Mouse (Mus musculus): ENCODE results near the gene Pfn2. TPM values are rescaled to one million over a fixed set of nuclear protein-coding genes. Genes with fewer than 3 reads are reported as not detected.

The Pfn2 gene
- polyA plus RNA-seq (2015; fragmentation: Nextera tagmentation; extraction: Ambion mirVana), result 4.3 and 5.0 TPM in 2 replicates

GRCm38 (mm10) chr3:57847760-57848185, at the start of gene Pfn2:
Gene Pfn2, minus strand, starts transcription at chr3:57848079.
- H3K4me2 ChIP-seq (ENCODE audit: low read depth, low read length), result peak within 1 kb of the TSS; percentile 93
- ATAC-seq (peak; percentile 80), DNase-seq (peak; percentile 62)
- no peak within 1 kb of the TSS for H3K27ac ChIP-seq (ENCODE audit: low read depth)
- H3K9me3 ChIP-seq (ENCODE audit: low read length), result no peaks in the 10 kb centered on the region
- no peaks in the 10 kb centered on the region for H3K36me3 ChIP-seq (replicated peaks; ENCODE audit: insufficient read depth, low read length)
- no peaks in the 10 kb centered on the region for H3K4me1 ChIP-seq (ENCODE audit: insufficient read depth)
- H3K9ac ChIP-seq (replicated peaks), result peak within 1 kb of the TSS; percentile 61
- TF ChIP-seq EP300 (IDR thresholded peaks at IDR 0.05; ENCODE audit: low read depth) (no peak), CTCF (IDR thresholded peaks at IDR 0.05; ENCODE audit: low read depth) (no peak)
- WGBS (ENCODE audit: insufficient replicate concordance), result 2% methylated on average over 35 of the region's 52 CpGs
- H3K27me3 ChIP-seq (ENCODE audit: insufficient read depth, low read length), result no peaks in the 10 kb centered on the region
- peak within 1 kb of the TSS; percentile 59 for H3K4me3 ChIP-seq (ENCODE audit: low read depth, low read length)

DNA sequence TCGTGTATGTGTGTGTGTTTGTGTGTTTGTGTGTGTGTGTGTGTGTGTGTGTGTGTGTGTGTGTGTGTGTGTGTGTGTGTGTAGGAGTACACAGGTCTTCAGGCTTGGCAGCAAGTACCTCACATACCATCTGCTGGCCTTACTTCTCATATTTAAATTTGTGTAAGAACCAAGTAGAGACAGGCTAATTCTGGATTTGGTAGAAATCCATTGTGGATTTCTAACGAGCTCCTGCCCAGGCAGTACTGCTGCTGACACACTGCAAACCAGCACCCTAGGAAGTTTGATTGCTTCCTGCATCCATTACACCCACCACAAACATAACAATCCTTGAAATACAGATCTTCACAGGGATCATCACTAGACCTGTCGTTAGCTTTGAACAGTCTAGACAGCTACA, 35.1 kb upstream of the Pfn2 start:
- Histone ChIP-seq H3K9ac (replicated peaks) (no peak overlapping the region), H3K27ac (ENCODE audit: low read depth) (no peak overlapping the region), H3K36me3 (replicated peaks; ENCODE audit: insufficient read depth, low read length) (no peaks in the 10 kb centered on the region), H3K4me1 (ENCODE audit: insufficient read depth) (no peaks in the 10 kb centered on the region), H3K4me2 (ENCODE audit: low read depth, low read length) (no peak overlapping the region), H3K9me3 (ENCODE audit: low read length) (no peaks in the 10 kb centered on the region), H3K4me3 (ENCODE audit: low read depth, low read length) (no peak overlapping the region), H3K27me3 (ENCODE audit: insufficient read depth, low read length) (no peaks in the 10 kb centered on the region)
- WGBS (ENCODE audit: insufficient replicate concordance), result 55% methylated on average over 3 of the region's 3 CpGs
- ATAC-seq (no peak), DNase-seq (no peak)
- TF ChIP-seq CTCF (IDR thresholded peaks at IDR 0.05; ENCODE audit: low read depth) (no peak), EP300 (IDR thresholded peaks at IDR 0.05; ENCODE audit: low read depth) (no peak)

GRCm38 (mm10) chr3:57846912-57847759, 743 bp downstream of the Pfn2 start:
- TF ChIP-seq EP300 (IDR thresholded peaks at IDR 0.05; ENCODE audit: low read depth) (no peak), CTCF (IDR thresholded peaks at IDR 0.05; ENCODE audit: low read depth) (no peak)
- Histone ChIP-seq H3K4me3 (ENCODE audit: low read depth, low read length) (peak overlapping the region; percentile 59), H3K36me3 (replicated peaks; ENCODE audit: insufficient read depth, low read length) (no peaks in the 10 kb centered on the region), H3K9ac (replicated peaks) (peak overlapping the region; percentile 61), H3K4me1 (ENCODE audit: insufficient read depth) (no peaks in the 10 kb centered on the region), H3K27me3 (ENCODE audit: insufficient read depth, low read length) (no peaks in the 10 kb centered on the region), H3K9me3 (ENCODE audit: low read length) (no peaks in the 10 kb centered on the region), H3K27ac (ENCODE audit: low read depth) (no peak overlapping the region), H3K4me2 (ENCODE audit: low read depth, low read length) (peak overlapping the region; percentile 93)
- under 1% methylated on average over 44 of the region's 104 CpGs for WGBS (ENCODE audit: insufficient replicate concordance)
- DNase-seq, result peak; percentile 75
- ATAC-seq, result peak; percentile 90

GRCm38 (mm10) chr3:57846662-57846911, 1.3 kb downstream of the Pfn2 start:
- Histone ChIP-seq H3K36me3 (replicated peaks; ENCODE audit: insufficient read depth, low read length) (no peaks in the 10 kb centered on the region), H3K4me2 (ENCODE audit: low read depth, low read length) (peak overlapping the region; percentile 93), H3K27ac (ENCODE audit: low read depth) (no peak overlapping the region), H3K9me3 (ENCODE audit: low read length) (no peaks in the 10 kb centered on the region), H3K4me3 (ENCODE audit: low read depth, low read length) (peak overlapping the region; percentile 59), H3K4me1 (ENCODE audit: insufficient read depth) (no peaks in the 10 kb centered on the region), H3K9ac (replicated peaks) (peak overlapping the region; percentile 61), H3K27me3 (ENCODE audit: insufficient read depth, low read length) (no peaks in the 10 kb centered on the region)
- ATAC-seq (no peak), DNase-seq (no peak)
- 10% methylated on average over 9 of the region's 9 CpGs for WGBS (ENCODE audit: insufficient replicate concordance)
- TF ChIP-seq EP300 (IDR thresholded peaks at IDR 0.05; ENCODE audit: low read depth) (no peak), CTCF (IDR thresholded peaks at IDR 0.05; ENCODE audit: low read depth) (no peak)

DNA sequence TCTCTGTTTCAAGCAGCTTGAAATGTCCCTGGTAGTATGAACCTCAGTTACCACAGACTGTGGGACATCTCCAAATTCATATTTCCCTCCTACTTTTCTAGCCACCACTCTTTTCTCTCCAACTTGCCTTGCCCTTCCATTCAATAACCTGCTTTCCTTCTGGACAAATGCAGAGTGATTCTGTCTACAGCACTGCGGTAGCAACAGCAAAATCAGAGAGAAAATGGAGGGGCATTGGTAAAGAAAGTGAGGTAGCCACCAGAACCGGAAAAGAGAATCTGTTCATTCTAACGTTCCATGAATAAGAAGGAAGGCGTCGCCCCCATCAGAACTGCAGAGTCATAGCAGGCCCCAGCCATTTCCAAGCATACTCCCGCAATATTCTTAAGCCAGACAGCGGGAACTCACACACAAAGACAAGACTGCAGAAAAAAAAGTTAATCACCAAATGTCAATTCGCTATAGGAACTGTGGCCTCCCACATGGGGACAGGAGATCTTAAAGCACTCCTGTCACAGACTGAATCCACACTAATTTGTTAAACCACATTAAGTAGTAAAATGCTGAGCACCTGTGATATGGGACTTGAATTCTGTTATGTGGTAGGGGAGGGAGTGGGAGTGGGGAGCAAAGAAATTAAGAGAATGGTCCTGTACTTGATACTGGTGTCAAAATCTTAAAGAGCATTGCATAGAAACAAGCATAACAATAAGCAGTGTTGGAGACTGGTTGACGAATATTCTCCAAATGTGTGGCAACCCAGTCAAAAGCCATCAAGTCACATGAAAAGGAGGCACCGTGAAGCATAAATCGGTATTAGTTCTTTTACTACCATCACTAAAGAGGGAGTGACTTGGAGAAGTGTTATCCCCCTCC, 1.9 kb downstream of the Pfn2 start:
- no peaks in the 10 kb centered on the region for H3K27me3 ChIP-seq (ENCODE audit: insufficient read depth, low read length)
- H3K4me1 ChIP-seq (ENCODE audit: insufficient read depth), result no peaks in the 10 kb centered on the region
- H3K27ac ChIP-seq (ENCODE audit: low read depth), result no peak overlapping the region
- peak overlapping the region; percentile 93 for H3K4me2 ChIP-seq (ENCODE audit: low read depth, low read length)
- no peaks in the 10 kb centered on the region for H3K36me3 ChIP-seq (replicated peaks; ENCODE audit: insufficient read depth, low read length)
- peak overlapping the region; percentile 59 for H3K4me3 ChIP-seq (ENCODE audit: low read depth, low read length)
- WGBS (ENCODE audit: insufficient replicate concordance), result 46% methylated on average over 11 of the region's 11 CpGs
- DNase-seq (no peak), ATAC-seq (no peak)
- H3K9me3 ChIP-seq (ENCODE audit: low read length), result no peaks in the 10 kb centered on the region
- no peak overlapping the region for H3K9ac ChIP-seq (replicated peaks)
- TF ChIP-seq EP300 (IDR thresholded peaks at IDR 0.05; ENCODE audit: low read depth), result no peak
- TF ChIP-seq CTCF (IDR thresholded peaks at IDR 0.05; ENCODE audit: low read depth), result no peak

DNA sequence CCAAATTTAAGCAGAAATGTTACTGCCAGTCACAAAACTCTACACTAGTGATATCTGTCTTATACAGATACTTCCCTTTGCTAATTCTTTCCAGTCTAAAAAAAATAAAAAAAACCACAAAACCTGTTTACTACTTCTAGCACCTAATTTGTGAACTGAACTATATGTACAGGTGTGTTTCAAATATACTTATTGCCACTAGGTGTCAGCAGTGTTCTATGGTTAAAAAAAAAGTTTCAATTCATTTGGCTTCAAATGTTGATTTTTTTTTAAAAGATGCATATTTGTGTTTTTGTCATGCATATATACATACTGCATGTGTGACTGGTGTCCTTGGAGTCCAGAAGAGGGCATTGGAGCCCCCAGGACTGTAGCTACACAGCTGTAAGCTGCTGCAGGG, 4.1 kb downstream of the Pfn2 start:
- Histone ChIP-seq H3K4me1 (ENCODE audit: insufficient read depth) (no peaks in the 10 kb centered on the region), H3K9me3 (ENCODE audit: low read length) (no peaks in the 10 kb centered on the region), H3K27me3 (ENCODE audit: insufficient read depth, low read length) (no peaks in the 10 kb centered on the region), H3K4me2 (ENCODE audit: low read depth, low read length) (no peak overlapping the region), H3K9ac (replicated peaks) (no peak overlapping the region), H3K4me3 (ENCODE audit: low read depth, low read length) (no peak overlapping the region), H3K36me3 (replicated peaks; ENCODE audit: insufficient read depth, low read length) (no peaks in the 10 kb centered on the region), H3K27ac (ENCODE audit: low read depth) (no peak overlapping the region)
- DNase-seq, result no peak
- TF ChIP-seq CTCF (IDR thresholded peaks at IDR 0.05; ENCODE audit: low read depth), result peak; percentile 57
- no peak for TF ChIP-seq EP300 (IDR thresholded peaks at IDR 0.05; ENCODE audit: low read depth)
- no peak for ATAC-seq
